Mouse (Mus musculus): ENCODE results near the gene Ddx50.
A peak's percentile ranks its signal among the peaks of the same experiment; 100 is the strongest.

Gene Ddx50

GRCm38 (mm10) chr10:62650881-62651810 is at the start of gene Ddx50:
TSS of gene Ddx50 (minus strand) at chr10:62651218.
- DNase-seq (ENCODE audit: low spot score) = peak; percentile 91

GRCm38 (mm10) chr10:62692771-62693170 is 41.8 kb upstream of the Ddx50 start:
- DNase-seq (ENCODE audit: low spot score) = no peak

GRCm38 (mm10) chr10:62692244-62692643 is 41.2 kb upstream of the Ddx50 start:
- DNase-seq (ENCODE audit: low spot score) = no peak

- no peak for DNase-seq (ENCODE audit: low spot score)
Observed at GRCm38 (mm10) chr10:62687032-62687674, 36.1 kb upstream of the Ddx50 start.

GRCm38 (mm10) chr10:62683043-62683442 is 32.0 kb upstream of the Ddx50 start:
- no peak for DNase-seq (ENCODE audit: low spot score)

- DNase-seq (ENCODE audit: low spot score) = no peak
Observed at GRCm38 (mm10) chr10:62679833-62680232, 28.8 kb upstream of the Ddx50 start.

- DNase-seq (ENCODE audit: low spot score) = no peak
Observed at GRCm38 (mm10) chr10:62677329-62677728, 26.3 kb upstream of the Ddx50 start.

GRCm38 (mm10) chr10:62676196-62676595 is 25.2 kb upstream of the Ddx50 start:
- DNase-seq (ENCODE audit: low spot score) = no peak

- no peak for DNase-seq (ENCODE audit: low spot score)
Observed at GRCm38 (mm10) chr10:62672359-62672758, 21.3 kb upstream of the Ddx50 start.

GRCm38 (mm10) chr10:62669245-62669644 is 18.2 kb upstream of the Ddx50 start:
- no peak for DNase-seq (ENCODE audit: low spot score)

- no peak for DNase-seq (ENCODE audit: low spot score)
Observed at GRCm38 (mm10) chr10:62668463-62668862, 17.4 kb upstream of the Ddx50 start.

GRCm38 (mm10) chr10:62668043-62668442 is 17.0 kb upstream of the Ddx50 start:
- DNase-seq (ENCODE audit: low spot score) = no peak

GRCm38 (mm10) chr10:62664963-62665590 is 14.1 kb upstream of the Ddx50 start:
- DNase-seq (ENCODE audit: low spot score) = no peak

GRCm38 (mm10) chr10:62664171-62664570 is 13.2 kb upstream of the Ddx50 start:
- DNase-seq (ENCODE audit: low spot score) = no peak

- no peak for DNase-seq (ENCODE audit: low spot score)
Observed at GRCm38 (mm10) chr10:62656711-62657110, 5.7 kb upstream of the Ddx50 start.

GRCm38 (mm10) chr10:62651961-62652360 is 943 bp upstream of the Ddx50 start:
- no peak for DNase-seq (ENCODE audit: low spot score)

- no peak for DNase-seq (ENCODE audit: low spot score)
Observed at GRCm38 (mm10) chr10:62650358-62650782, 648 bp downstream of the Ddx50 start.

- no peak for DNase-seq (ENCODE audit: low spot score)
Observed at GRCm38 (mm10) chr10:62604161-62604560, 46.9 kb downstream of the Ddx50 start.

- no peak for DNase-seq (ENCODE audit: low spot score)
Observed at GRCm38 (mm10) chr10:62603233-62604030, 47.6 kb downstream of the Ddx50 start.

GRCm38 (mm10) chr10:62602177-62603040 is 48.6 kb downstream of the Ddx50 start, which contains the start of gene Ddx21:
TSS of gene Ddx21 (minus strand) at chr10:62602281.
- peak; percentile 72 for DNase-seq (ENCODE audit: low spot score)

- no peak for DNase-seq (ENCODE audit: low spot score)
Observed at GRCm38 (mm10) chr10:62601833-62602176, 49.2 kb downstream of the Ddx50 start.
